Mouse (Mus musculus) forebrain, embryonic 11.5 days (tissue): Measurements from ENCODE around the gene Fancc. TPM values are rescaled to one million over a fixed set of nuclear protein-coding genes. Genes with fewer than 3 reads are reported as not detected.
"Not testable (repeated sequence)": the region's sequence is repeated elsewhere in the genome, so short reads cannot be mapped to it uniquely, and the experiment has no call there.

Experiments
- ATAC-seq: fragments of 200-750 bp; cut with Nextera tagmentation; replicated peaks from 2 replicates; pipeline ENCODE4 v1.8.0; 2017; ENCODE audit warnings: moderate TSS enrichment; ENCODE audit not compliant: low FRiP score
- DNase-seq: peaks from one replicate; pipeline ENCODE4 v3.0.0-alpha.2; 2017; ENCODE audit warnings: low spot score
- H3K27ac ChIP-seq: fragments of 300-500 bp; sonication (generic); 2 replicates; pipeline ENCODE4 v1.5.1; 2014; ENCODE audit warnings: low read depth, low read length
- H3K27me3 ChIP-seq: fragments of 300-500 bp; sonication (generic); 2 replicates; pipeline ENCODE4 v1.6.1; 2014; ENCODE audit warnings: mild to moderate bottlenecking, low read length, mixed read lengths; ENCODE audit not compliant: control insufficient read depth, insufficient read depth
- H3K36me3 ChIP-seq: fragments of 300-500 bp; sonication (generic); 2 replicates; pipeline ENCODE4 v1.6.1; 2014; ENCODE audit warnings: mild to moderate bottlenecking, low read length, moderate library complexity, mixed read lengths; ENCODE audit not compliant: control insufficient read depth, insufficient read depth
- H3K4me1 ChIP-seq: fragments of 300-500 bp; sonication (generic); replicated peaks from 2 replicates; pipeline ENCODE4 v1.6.1; 2014; ENCODE audit warnings: low read length, mixed read lengths; ENCODE audit not compliant: control insufficient read depth, insufficient read depth
- H3K4me2 ChIP-seq: fragments of 300-500 bp; sonication (generic); 2 replicates; pipeline ENCODE4 v1.6.1; 2014; ENCODE audit warnings: low read depth, mild to moderate bottlenecking, low read length, moderate library complexity, mixed read lengths; ENCODE audit not compliant: severe bottlenecking
- H3K4me3 ChIP-seq: fragments of 300-500 bp; sonication (generic); 2 replicates; pipeline ENCODE4 v1.5.1; 2014; ENCODE audit warnings: low read depth, low read length
- H3K9ac ChIP-seq: fragments of 300-500 bp; sonication (generic); 2 replicates; pipeline ENCODE4 v1.6.1; 2014; ENCODE audit warnings: low read length
- H3K9me3 ChIP-seq: fragments of 300-500 bp; sonication (generic); 2 replicates; pipeline ENCODE4 v1.6.1; 2016; ENCODE audit warnings: low read length, mixed read lengths; ENCODE audit not compliant: control insufficient read depth
- WGBS: fragments of 180-500 bp; shearing (Covaris S2); extraction: QIAGEN DNeasy Blood & Tissue Kit; methylation state at CpG from one replicate; pipeline ENCODE4 v1.1.7; 2014; 5-methylcytosine and 5-hydroxymethylcytosine counted together
- polyA plus RNA-seq: library from polyadenylated mRNA; unstranded; fragments of >200 nt; fragmentation: Nextera tagmentation; extraction: Ambion mirVana; gene quantifications from 2 replicates; pipeline ENCODE4 v1.2.1, GENCODE M21; 2014

Fancc gene
- polyA plus RNA-seq, 1 experiment from 2014 or later = 22.5 TPM

DNA sequence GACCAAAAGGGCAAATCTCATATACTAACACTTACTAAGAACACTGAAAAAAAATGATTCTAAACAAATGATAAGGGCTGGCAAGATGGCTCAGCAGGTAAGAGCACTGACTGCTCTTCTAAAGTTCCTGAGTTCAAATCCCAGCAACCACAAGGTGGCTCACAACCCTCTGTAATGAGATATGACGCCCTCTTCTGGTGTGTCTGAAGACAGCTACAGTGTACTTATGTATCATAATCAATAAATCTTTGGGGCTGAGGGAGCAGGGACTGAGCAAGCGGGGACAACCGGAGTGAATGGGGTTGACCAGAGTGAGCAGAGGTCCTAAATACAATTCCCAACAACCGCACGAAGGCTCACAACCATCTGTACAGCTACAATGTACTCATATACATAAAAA lies 68.9 kb downstream of the Fancc start:
- not testable (repeated sequence) for H3K4me1 ChIP-seq, H3K36me3 ChIP-seq, H3K9ac ChIP-seq, H3K4me2 ChIP-seq, DNase-seq, H3K27ac ChIP-seq, H3K27me3 ChIP-seq, H3K4me3 ChIP-seq, ATAC-seq, H3K9me3 ChIP-seq
- WGBS = 94% methylated on average over 5 of the region's 5 CpGs

DNA sequence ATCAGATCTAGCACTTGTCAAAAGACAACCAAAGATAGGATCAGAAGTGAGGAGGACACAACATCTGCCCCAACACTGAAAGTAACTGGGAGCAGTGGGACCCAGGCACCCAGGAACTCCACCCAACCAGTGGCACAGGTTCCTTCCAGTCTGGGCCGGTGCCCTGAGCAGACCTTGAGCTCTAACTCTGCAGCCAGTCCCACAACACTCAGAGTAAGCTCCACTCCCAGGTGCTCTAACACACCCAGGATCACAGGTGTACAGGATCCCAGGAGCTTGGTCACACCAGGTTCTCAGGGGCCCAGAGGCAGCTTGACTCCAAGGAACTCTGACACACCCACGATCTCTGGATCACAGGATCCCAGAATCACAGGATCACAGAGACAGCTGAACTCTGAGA lies 74.0 kb downstream of the Fancc start:
- Histone ChIP-seq H3K4me1 (no peaks in the 10 kb centered on the region), H3K4me3 (no peak overlapping the region), H3K9ac (no peak overlapping the region), H3K4me2 (no peak overlapping the region), H3K27ac (no peak overlapping the region), H3K27me3 (no peaks in the 10 kb centered on the region), H3K9me3 (no peaks in the 10 kb centered on the region), H3K36me3 (no peaks in the 10 kb centered on the region)
- WGBS = 90% methylated on average over 2 of the region's 2 CpGs
- ATAC-seq = no peak
- no peak for DNase-seq

DNA sequence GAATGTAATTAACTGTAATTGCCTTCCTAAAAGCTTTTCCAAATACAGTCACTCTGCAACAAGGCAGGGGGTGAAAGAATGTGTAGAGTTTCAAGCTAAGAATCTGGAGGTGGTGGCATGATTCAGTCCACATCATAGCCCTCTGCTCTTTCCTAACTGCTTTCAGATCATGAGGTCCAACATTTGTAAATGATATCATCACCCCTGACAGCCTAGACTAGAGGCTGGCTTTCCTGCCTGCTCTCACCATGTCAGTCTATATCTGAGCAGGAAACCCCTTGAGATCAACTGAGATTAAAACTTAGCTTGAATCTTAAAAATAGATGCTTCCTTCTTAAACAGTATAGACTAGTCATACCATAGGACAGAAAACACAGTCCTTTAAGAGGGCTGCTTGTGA lies 75.9 kb downstream of the Fancc start:
- DNase-seq (no peak), ATAC-seq (no peak)
- H3K4me1 ChIP-seq = no peaks in the 10 kb centered on the region
- H3K27ac ChIP-seq = no peak overlapping the region
- no peak overlapping the region for H3K4me2 ChIP-seq
- H3K4me3 ChIP-seq = no peak overlapping the region
- no peaks in the 10 kb centered on the region for H3K27me3 ChIP-seq
- no peaks in the 10 kb centered on the region for H3K36me3 ChIP-seq
- no peaks in the 10 kb centered on the region for H3K9me3 ChIP-seq
- no peak overlapping the region for H3K9ac ChIP-seq

DNA sequence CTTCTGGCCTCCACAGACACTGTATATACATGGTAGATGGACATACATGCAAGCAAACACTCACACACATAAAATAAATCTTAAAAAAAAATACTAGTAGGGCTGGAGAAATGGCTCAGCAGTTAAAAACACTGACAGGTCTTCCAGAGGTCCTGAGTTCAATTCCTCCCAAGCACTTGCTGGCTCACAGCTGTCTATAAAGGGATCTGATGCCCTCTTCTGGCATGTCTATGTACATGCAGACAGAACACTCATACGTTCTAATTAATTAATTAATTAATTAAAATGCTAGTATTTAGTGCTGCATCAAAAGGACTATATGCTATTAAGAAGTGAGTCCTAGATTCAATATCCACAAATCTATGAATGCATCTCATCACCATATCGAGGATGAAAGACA lies 78.9 kb downstream of the Fancc start:
- DNase-seq (no peak), ATAC-seq (no peak)
- Histone ChIP-seq H3K4me3 (no peak overlapping the region), H3K4me2 (no peak overlapping the region), H3K4me1 (no peaks in the 10 kb centered on the region), H3K27me3 (no peaks in the 10 kb centered on the region), H3K9me3 (no peaks in the 10 kb centered on the region), H3K9ac (no peak overlapping the region), H3K27ac (no peak overlapping the region), H3K36me3 (no peaks in the 10 kb centered on the region)
- WGBS = 83% methylated on average over 2 of the region's 2 CpGs

DNA sequence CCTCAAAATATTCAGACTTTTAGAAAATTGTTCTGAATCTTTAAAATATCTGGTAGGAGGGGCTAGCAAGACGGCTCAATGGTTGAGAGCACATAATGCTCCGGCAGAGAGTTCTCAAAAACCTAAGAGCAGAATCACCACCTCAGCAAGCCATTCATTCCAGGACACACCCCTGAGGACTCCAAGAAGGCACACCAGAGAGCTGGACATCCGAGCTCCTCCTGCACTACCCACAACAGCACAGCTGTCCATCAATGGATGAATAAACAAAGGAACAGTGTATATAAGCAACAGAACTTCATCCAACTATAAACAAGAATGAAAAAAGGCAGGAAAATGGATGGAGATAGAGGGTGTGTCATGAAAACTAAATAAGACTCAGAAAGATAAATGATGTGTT lies 80.3 kb downstream of the Fancc start:
- no peak overlapping the region for H3K4me3 ChIP-seq
- no peaks in the 10 kb centered on the region for H3K36me3 ChIP-seq
- no peak overlapping the region for H3K4me2 ChIP-seq
- DNase-seq (no peak), ATAC-seq (no peak)
- no peaks in the 10 kb centered on the region for H3K9me3 ChIP-seq
- H3K27me3 ChIP-seq = no peaks in the 10 kb centered on the region
- H3K4me1 ChIP-seq = no peaks in the 10 kb centered on the region
- WGBS = 74% methylated on average over 3 of the region's 3 CpGs
- no peak overlapping the region for H3K9ac ChIP-seq
- H3K27ac ChIP-seq = no peak overlapping the region

DNA sequence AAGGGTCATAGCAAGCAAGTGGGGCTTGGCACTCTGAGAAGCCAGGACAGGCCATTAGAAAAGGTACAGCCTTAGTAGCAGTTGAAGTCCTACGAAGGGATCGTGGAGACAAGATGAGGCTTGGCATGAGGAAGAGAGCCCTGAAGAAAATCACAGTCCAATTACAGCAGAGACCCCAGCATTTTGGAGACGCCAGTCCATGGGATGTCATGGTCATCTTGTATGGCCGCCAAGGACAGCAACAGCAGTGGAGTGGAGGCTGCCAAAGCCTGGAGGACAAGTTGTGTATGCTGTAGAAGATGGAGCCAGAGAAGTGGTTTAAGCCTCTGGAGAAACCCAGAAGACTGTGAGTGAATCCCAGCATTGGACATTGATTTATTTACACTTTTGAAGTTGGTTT lies 84.4 kb downstream of the Fancc start:
- Histone ChIP-seq H3K27ac (no peak overlapping the region), H3K27me3 (no peaks in the 10 kb centered on the region), H3K9ac (no peak overlapping the region), H3K4me3 (no peak overlapping the region), H3K9me3 (no peaks in the 10 kb centered on the region), H3K4me2 (no peak overlapping the region), H3K4me1 (no peaks in the 10 kb centered on the region), H3K36me3 (no peaks in the 10 kb centered on the region)
- ATAC-seq (no peak), DNase-seq (no peak)
- 97% methylated on average over 4 of the region's 4 CpGs for WGBS

DNA sequence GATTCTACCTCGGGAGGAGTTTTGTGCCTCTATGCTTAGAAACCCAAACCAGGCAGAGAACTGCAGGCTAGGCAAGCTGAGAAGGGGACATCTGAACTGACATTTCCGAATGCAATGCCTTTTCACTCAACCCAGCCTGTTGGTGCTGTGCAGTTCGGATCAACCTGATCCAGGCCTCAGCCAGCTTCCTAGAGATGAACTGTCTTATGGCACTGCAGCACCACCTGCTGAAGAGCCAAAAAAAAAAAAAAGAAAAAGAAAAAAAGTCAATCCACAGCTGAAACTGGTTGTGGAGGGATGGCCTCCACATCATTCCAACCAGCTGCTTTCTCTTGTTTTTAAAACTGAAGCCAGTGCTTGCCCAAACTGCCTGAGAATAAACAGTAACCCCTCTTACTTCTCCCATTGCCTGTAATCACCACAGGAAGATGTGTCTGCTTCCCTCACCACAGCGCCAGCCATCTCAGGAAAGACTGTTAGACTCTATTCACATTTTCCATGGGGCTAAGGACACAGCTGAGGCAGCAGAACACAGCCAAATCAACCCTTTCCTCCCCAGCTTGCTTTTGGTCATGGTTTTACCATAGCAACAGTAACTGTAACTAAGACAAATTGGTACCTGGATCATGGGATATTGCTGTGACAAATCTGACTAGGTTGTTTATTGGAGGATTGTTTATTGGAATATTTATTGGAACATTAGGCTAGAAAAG lies 85.6 kb downstream of the Fancc start:
- no peak overlapping the region for H3K9ac ChIP-seq
- DNase-seq (no peak), ATAC-seq (no peak)
- no peaks in the 10 kb centered on the region for H3K4me1 ChIP-seq
- H3K9me3 ChIP-seq = no peaks in the 10 kb centered on the region
- no peak overlapping the region for H3K4me2 ChIP-seq
- H3K36me3 ChIP-seq = no peaks in the 10 kb centered on the region
- no peaks in the 10 kb centered on the region for H3K27me3 ChIP-seq
- no peak overlapping the region for H3K4me3 ChIP-seq
- H3K27ac ChIP-seq = no peak overlapping the region
- WGBS = 79% methylated on average over 4 of the region's 4 CpGs

DNA sequence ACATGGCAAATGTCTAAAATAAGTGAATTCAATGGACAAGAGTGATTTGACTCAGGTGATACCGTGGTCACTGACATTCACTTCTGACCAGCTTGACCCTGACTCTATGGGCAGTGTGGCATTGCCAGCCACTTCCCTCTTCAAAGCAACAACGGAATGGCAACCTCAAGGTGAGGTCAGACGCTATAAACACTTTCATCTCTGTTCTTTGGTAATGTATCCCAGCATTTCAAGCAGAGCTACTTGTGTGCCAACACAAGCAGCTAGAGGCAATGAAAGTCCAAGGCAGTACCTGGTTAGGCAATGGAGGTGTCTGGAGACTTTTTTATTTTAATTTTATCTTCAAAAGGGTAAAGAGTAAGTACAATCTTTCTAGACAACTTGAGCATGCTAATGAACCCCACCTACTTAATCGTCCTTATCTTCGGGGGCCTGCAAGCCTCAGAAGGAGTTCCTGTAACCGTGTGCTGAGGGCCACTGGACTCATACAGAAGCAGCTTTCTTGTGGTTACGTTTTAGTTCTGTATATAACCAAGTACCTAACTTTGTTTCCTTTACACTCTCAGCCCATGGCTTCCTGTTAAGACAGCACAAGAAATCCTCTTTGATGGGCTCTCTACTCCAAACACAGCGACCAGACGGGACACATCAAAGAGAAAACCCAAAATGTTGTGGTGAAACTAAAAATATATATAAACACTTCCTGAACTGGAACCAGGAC lies 86.3 kb downstream of the Fancc start:
- H3K9ac ChIP-seq = no peak overlapping the region
- ATAC-seq (no peak), DNase-seq (no peak)
- H3K4me3 ChIP-seq = no peak overlapping the region
- WGBS = 86% methylated on average over 9 of the region's 9 CpGs
- no peaks in the 10 kb centered on the region for H3K4me1 ChIP-seq
- H3K36me3 ChIP-seq = no peaks in the 10 kb centered on the region
- H3K9me3 ChIP-seq = no peaks in the 10 kb centered on the region
- no peak overlapping the region for H3K4me2 ChIP-seq
- no peak overlapping the region for H3K27ac ChIP-seq
- H3K27me3 ChIP-seq = no peaks in the 10 kb centered on the region

DNA sequence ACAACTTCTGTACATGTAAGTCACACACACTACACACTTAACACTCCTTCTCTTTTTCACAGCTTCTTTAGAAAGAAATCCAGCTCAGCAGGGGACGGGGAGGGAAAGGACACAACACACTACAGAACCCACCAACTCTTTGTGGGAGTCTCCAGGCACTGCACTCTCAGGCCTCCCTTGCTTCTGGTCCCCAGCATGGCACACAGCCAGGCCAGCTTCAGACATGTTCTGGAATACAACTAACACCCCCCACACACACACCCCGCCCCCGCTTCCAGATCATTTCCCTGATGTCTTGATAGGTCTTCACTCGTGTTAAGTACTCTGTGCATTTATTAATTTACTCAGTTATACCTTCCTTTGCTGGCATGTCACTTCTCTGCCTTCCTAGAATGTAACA lies 91.9 kb downstream of the Fancc start:
- 85% methylated on average over 4 of the region's 4 CpGs for WGBS
- no peak overlapping the region for H3K4me2 ChIP-seq
- ATAC-seq (no peak), DNase-seq (no peak)
- H3K4me1 ChIP-seq = no peaks in the 10 kb centered on the region
- H3K36me3 ChIP-seq = no peaks in the 10 kb centered on the region
- no peaks in the 10 kb centered on the region for H3K27me3 ChIP-seq
- no peak overlapping the region for H3K9ac ChIP-seq
- H3K9me3 ChIP-seq = no peaks in the 10 kb centered on the region
- H3K27ac ChIP-seq = no peak overlapping the region
- no peak overlapping the region for H3K4me3 ChIP-seq
